Mouse (Mus musculus): ENCODE results near the gene Fmnl3.
A peak's percentile ranks its signal among the peaks of the same experiment; 100 is the strongest.

The Fmnl3 gene

DNA sequence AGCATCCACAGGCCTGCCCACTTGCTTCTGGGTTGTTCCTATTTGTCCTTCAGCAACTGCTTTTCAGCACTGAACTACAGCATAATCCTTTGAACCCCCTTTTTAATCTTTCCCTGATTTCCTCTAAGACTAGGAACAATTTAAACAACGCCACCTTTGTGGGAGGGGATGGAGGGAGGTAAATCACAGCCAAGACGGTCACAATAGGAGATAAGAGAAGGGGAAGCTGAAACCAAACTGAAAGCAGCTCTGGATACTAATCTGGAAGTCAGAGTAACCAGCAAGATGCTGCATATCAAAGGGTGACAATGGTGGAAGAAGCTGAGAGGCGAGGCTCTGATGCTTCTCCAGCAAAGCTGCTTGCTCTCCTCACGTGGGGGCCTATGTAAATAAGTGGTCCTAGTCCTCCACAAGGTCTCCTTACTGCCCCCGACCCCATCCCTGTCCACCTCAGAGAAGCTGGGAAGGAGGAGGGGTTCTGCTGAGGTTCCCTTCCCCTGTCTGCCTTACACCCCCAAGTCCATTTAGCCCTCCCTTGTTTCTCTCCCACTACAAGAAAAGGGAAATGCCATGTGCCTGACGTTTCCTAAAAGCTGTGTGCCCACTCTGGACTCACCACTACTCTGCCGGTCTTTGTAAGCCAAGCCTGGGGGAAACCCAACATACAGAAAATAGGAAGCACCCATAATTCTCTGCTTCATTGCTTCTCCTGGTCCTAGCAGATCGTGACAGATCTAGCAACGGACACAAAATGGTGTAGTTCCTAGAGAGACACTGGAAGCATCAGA lies 27.9 kb downstream of the Fmnl3 start:
- no peak for DNase-seq

GRCm38 (mm10) chr15:99341102-99341501 lies 29.2 kb downstream of the Fmnl3 start:
- DNase-seq = peak; percentile 66

- DNase-seq = no peak
Observed at GRCm38 (mm10) chr15:99339669-99340068, 30.6 kb downstream of the Fmnl3 start.

- peak; percentile 48 for DNase-seq
Observed at GRCm38 (mm10) chr15:99338916-99339315, 31.4 kb downstream of the Fmnl3 start.

GRCm38 (mm10) chr15:99335801-99336320 lies 34.4 kb downstream of the Fmnl3 start:
- no peak for DNase-seq

GRCm38 (mm10) chr15:99334500-99334899 lies 35.8 kb downstream of the Fmnl3 start:
- DNase-seq = no peak

GRCm38 (mm10) chr15:99333676-99334065 lies 36.6 kb downstream of the Fmnl3 start:
- DNase-seq = no peak

- DNase-seq = peak; percentile 79
Observed at GRCm38 (mm10) chr15:99332921-99333675, 37.2 kb downstream of the Fmnl3 start.

DNA sequence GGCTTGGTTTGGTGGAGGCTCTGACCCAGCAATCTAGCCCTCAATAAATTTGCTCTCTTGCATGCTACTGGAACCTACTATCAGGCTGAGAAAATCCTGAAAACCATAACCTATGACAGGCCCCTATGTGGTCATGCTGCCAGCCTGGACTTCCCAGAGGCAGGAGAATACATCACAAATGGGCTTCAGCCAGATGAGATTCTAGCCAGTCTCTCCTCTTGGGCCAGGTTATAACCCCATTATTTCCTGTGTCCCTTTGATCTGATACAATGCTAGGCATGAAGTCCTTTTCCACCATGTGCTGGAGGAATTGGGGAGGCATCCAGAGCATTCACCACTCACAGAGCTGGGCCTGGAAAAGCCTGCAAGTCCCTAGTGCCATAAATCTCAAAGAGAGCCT lies 38.2 kb downstream of the Fmnl3 start:
- no peak for DNase-seq

GRCm38 (mm10) chr15:99331341-99331740 lies 38.9 kb downstream of the Fmnl3 start:
- no peak for DNase-seq

DNA sequence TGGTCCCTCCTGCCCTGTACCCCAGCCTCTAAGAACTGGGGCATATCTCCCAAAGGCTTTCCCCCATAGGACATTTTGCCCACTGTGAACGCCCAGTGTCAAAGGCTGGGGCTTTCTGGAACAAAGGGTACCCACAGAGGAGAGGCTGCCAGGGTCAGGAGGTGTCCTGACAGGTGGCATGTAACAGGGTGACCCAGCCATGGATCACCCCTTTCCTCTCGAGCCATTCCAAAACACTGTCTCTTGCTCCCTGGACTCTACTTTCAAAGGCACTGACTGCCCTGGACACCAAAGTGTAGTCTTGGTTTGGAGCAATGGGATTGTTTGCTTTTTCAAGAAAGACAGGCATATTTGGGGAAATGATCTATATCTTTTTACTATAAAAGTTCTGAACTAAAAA lies 40.0 kb downstream of the Fmnl3 start:
- no peak for DNase-seq

GRCm38 (mm10) chr15:99328011-99328410 lies 42.3 kb downstream of the Fmnl3 start:
- no peak for DNase-seq

DNA sequence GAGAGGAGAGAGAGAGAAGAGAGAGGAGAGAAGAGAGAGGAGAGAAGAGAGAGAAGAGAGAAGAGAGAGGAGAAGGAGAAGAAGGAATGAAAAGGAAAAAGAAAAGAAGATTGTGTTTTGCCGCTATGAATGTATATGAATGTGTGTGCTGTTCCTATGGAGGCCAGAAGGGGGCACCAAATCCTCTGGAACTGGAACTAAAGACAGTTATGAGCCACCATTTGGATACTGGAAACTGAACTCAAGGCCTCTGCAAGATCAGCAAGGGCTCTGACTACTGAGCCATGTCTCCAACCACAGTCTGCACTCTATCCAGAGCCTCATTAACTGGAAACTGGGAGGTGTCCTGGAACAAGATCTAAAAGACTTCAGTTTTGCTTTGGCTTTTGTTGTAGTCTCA lies 43.3 kb downstream of the Fmnl3 start:
- DNase-seq = peak; percentile 84

DNA sequence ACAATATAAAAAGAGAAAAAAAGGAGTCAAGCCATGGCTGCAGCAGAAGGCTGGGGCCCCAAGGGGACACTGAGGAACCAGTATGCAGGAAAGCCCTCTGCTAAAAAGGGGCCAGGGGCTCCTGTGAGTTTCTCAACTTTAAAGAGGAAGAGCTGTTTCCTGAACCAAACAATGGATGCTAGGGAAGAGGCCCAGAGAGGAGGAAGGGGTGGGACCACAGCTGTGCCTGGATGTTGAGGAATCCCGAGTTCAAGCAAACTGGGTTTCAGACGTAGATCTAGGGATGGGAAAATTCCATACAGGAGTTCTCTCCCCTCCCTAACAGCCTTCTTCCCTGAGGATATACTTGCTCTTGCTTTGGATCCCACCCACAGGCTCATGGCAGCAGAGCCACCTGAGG lies 43.9 kb downstream of the Fmnl3 start:
- peak; percentile 6 for DNase-seq

- no peak for DNase-seq
Observed at GRCm38 (mm10) chr15:99325598-99325997, 44.7 kb downstream of the Fmnl3 start.

DNA sequence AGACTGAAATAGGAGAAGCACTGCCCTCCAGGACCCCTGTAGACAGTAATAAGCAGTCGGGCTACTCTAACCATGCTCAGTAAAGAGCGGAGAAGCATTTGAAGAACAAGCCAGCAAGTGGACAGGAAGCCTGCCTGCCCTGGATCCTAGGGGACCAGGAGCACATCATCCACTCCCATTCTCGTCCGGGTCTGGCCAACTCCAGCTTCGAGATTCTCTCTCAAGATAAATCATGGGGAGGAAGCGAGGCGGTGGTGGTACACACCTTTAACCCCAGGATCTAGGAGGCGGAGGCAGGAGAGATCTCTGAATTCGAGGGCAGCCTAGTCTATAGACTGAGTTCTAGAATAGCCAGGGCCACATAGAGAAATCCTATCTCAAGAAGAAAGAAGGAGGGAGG lies 46.1 kb downstream of the Fmnl3 start:
- no peak for DNase-seq

DNA sequence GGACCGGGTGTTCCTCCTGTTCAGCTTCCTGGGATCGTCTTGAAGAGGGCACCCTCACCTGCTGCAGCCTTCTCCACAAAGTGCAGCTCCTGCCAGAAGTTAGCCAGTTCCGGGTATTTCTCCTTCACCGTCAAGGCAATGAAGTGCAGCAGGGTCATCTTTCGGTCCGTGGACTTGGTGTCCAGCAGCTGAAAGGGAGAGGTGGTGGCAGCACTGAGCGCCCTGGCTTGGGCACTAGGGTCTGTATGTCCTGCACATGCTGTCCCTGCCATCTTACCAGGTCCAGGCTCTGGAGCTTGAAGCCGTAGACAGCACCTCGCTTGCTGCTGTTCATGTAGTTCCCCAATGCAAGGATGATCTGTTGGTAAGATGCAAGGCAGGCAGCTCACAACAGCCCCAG lies 49.3 kb downstream of the Fmnl3 start:
- no peak for DNase-seq

DNA sequence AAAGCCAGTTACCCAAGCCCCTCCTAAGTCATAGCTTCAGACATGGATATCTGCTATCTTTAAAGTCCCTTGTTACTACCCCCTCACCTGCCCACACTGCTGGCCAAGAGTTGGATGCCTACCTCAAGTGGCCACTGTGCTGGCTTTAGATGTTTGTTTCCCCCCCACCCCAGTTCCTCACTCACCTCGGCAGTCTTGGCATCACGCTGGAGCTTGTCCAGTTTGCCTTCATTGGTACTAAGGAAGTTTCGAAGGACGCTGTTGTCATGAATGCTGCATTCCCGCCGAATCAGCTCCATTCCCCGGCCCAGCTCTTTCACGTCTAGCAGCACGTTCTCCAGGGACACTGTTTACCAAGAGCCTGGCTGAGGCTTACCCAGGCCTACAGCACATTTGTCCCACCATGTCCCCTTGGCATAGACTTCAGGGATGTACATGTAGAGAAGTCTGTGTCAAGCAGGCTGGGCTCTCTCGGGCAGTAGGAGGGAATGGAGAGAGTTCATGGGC lies 50.1 kb downstream of the Fmnl3 start:
- no peak for DNase-seq

GRCm38 (mm10) chr15:99319411-99319871 lies 50.8 kb downstream of the Fmnl3 start:
- DNase-seq = no peak

GRCm38 (mm10) chr15:99318861-99319410 lies 51.3 kb downstream of the Fmnl3 start:
- no peak for DNase-seq

DNA sequence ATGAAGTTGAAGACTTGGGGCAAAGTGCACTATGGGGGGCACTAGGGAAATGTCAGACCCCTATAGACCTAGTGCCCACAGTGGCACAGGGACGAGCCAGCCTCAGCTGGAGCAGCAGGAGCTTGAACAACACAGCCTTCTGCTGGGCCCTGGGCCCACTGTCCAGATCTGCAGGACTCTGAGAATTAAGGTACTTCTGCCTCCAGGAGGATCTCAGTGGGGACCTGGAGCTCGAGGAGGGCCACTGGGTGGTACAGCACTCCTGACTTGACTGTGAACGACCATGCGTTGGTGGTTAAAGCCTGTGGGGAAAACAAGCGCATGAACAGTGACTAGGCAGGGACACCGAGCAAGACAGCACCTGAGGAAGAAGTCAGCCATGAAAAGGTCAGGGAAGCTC lies 52.2 kb downstream of the Fmnl3 start:
- no peak for DNase-seq

- no peak for DNase-seq
Observed at GRCm38 (mm10) chr15:99317267-99317651, 53.0 kb downstream of the Fmnl3 start.

Data from thymus, postnatal 4 days (tissue).